Mouse (Mus musculus): ENCODE results near the gene Pcsk5. TPM values are rescaled to one million over a fixed set of nuclear protein-coding genes. Genes with fewer than 3 reads are reported as not detected.

Pcsk5 gene
- polyA plus RNA-seq, 1 experiment, result 32.8 TPM

GRCm38 (mm10) chr19:17774061-17774460, 63.4 kb downstream of the Pcsk5 start:
- H3K27me3 ChIP-seq (ENCODE audit: control insufficient read depth, insufficient read depth, low read length), result no peaks in the 10 kb centered on the region
- no peak overlapping the region for H3K4me3 ChIP-seq (ENCODE audit: low read depth, low read length)
- WGBS, result 71% methylated on average over 1 of the region's 1 CpGs
- no peak overlapping the region for H3K27ac ChIP-seq (ENCODE audit: insufficient read depth, low read depth, low read length)
- peaks cover 25% of the 10 kb centered on the region; the same call in 1 of the 2 replicates for H3K4me1 ChIP-seq (ENCODE audit: control insufficient read depth, insufficient read depth, insufficient read length, low read length)
- TF ChIP-seq CTCF (IDR thresholded peaks at IDR 0.05; ENCODE audit: extremely low read depth, insufficient read length, insufficient replicate concordance, low read depth, low read length), result no peak
- TF ChIP-seq POLR2A (IDR thresholded peaks at IDR 0.05; ENCODE audit: low read depth, low read length), result no peak
- H3K36me3 ChIP-seq (ENCODE audit: control insufficient read depth, insufficient read depth, low read length), result no peaks in the 10 kb centered on the region

GRCm38 (mm10) chr19:17769610-17770399, 67.6 kb downstream of the Pcsk5 start:
- Histone ChIP-seq H3K27me3 (ENCODE audit: control insufficient read depth, insufficient read depth, low read length) (no peaks in the 10 kb centered on the region), H3K27ac (ENCODE audit: insufficient read depth, low read depth, low read length) (no peak overlapping the region), H3K4me1 (ENCODE audit: control insufficient read depth, insufficient read depth, insufficient read length, low read length) (peaks cover 10% of the 10 kb centered on the region; the same call in 1 of the 2 replicates), H3K4me3 (ENCODE audit: low read depth, low read length) (no peak overlapping the region), H3K36me3 (ENCODE audit: control insufficient read depth, insufficient read depth, low read length) (no peaks in the 10 kb centered on the region; the same call in 1 of the 2 replicates)
- TF ChIP-seq POLR2A (IDR thresholded peaks at IDR 0.05; ENCODE audit: low read depth, low read length), result no peak
- peak; percentile 46; the same call in 1 of the 2 replicates for TF ChIP-seq CTCF (IDR thresholded peaks at IDR 0.05; ENCODE audit: extremely low read depth, insufficient read length, insufficient replicate concordance, low read depth, low read length)
- 54% methylated on average over 5 of the region's 5 CpGs for WGBS

- 81% methylated on average over 2 of the region's 2 CpGs for WGBS
- Histone ChIP-seq H3K4me1 (ENCODE audit: control insufficient read depth, insufficient read depth, insufficient read length, low read length) (peaks cover 3% of the 10 kb centered on the region; the same call in 1 of the 2 replicates), H3K27me3 (ENCODE audit: control insufficient read depth, insufficient read depth, low read length) (no peaks in the 10 kb centered on the region), H3K27ac (ENCODE audit: insufficient read depth, low read depth, low read length) (no peak overlapping the region), H3K4me3 (ENCODE audit: low read depth, low read length) (no peak overlapping the region), H3K36me3 (ENCODE audit: control insufficient read depth, insufficient read depth, low read length) (no peaks in the 10 kb centered on the region; the same call in 1 of the 2 replicates)
- TF ChIP-seq POLR2A (IDR thresholded peaks at IDR 0.05; ENCODE audit: low read depth, low read length) (no peak), CTCF (IDR thresholded peaks at IDR 0.05; ENCODE audit: extremely low read depth, insufficient read length, insufficient replicate concordance, low read depth, low read length) (no peak)
Measured at GRCm38 (mm10) chr19:17765001-17765400, 72.4 kb downstream of the Pcsk5 start.

GRCm38 (mm10) chr19:17762740-17763139, 74.7 kb downstream of the Pcsk5 start:
- Histone ChIP-seq H3K4me3 (ENCODE audit: low read depth, low read length) (no peak overlapping the region), H3K36me3 (ENCODE audit: control insufficient read depth, insufficient read depth, low read length) (no peaks in the 10 kb centered on the region; the same call in 1 of the 2 replicates), H3K27me3 (ENCODE audit: control insufficient read depth, insufficient read depth, low read length) (no peaks in the 10 kb centered on the region), H3K4me1 (ENCODE audit: control insufficient read depth, insufficient read depth, insufficient read length, low read length) (peaks cover 1% of the 10 kb centered on the region; the same call in 1 of the 2 replicates), H3K27ac (ENCODE audit: insufficient read depth, low read depth, low read length) (no peak overlapping the region)
- TF ChIP-seq CTCF (IDR thresholded peaks at IDR 0.05; ENCODE audit: extremely low read depth, insufficient read length, insufficient replicate concordance, low read depth, low read length) (no peak), POLR2A (IDR thresholded peaks at IDR 0.05; ENCODE audit: low read depth, low read length) (no peak)

GRCm38 (mm10) chr19:17761678-17762077, 75.8 kb downstream of the Pcsk5 start:
- TF ChIP-seq POLR2A (IDR thresholded peaks at IDR 0.05; ENCODE audit: low read depth, low read length) (no peak), CTCF (IDR thresholded peaks at IDR 0.05; ENCODE audit: extremely low read depth, insufficient read length, insufficient replicate concordance, low read depth, low read length) (no peak)
- no peak overlapping the region for H3K27ac ChIP-seq (ENCODE audit: insufficient read depth, low read depth, low read length)
- H3K36me3 ChIP-seq (ENCODE audit: control insufficient read depth, insufficient read depth, low read length), result no peaks in the 10 kb centered on the region; the same call in 1 of the 2 replicates
- no peaks in the 10 kb centered on the region for H3K27me3 ChIP-seq (ENCODE audit: control insufficient read depth, insufficient read depth, low read length)
- 66% methylated on average over 5 of the region's 5 CpGs for WGBS
- peaks cover 1% of the 10 kb centered on the region; the same call in 1 of the 2 replicates for H3K4me1 ChIP-seq (ENCODE audit: control insufficient read depth, insufficient read depth, insufficient read length, low read length)
- H3K4me3 ChIP-seq (ENCODE audit: low read depth, low read length), result no peak overlapping the region

- H3K36me3 ChIP-seq (ENCODE audit: control insufficient read depth, insufficient read depth, low read length), result peaks cover 12% of the 10 kb centered on the region
- no peaks in the 10 kb centered on the region for H3K4me1 ChIP-seq (ENCODE audit: control insufficient read depth, insufficient read depth, insufficient read length, low read length)
- 23% methylated on average over 3 of the region's 3 CpGs for WGBS
Measured at GRCm38 (mm10) chr19:17752841-17753240, 84.6 kb downstream of the Pcsk5 start.

GRCm38 (mm10) chr19:17748331-17748730, 89.1 kb downstream of the Pcsk5 start:
- WGBS, result 89% methylated on average over 3 of the region's 3 CpGs
- H3K27ac ChIP-seq (ENCODE audit: insufficient read depth, low read depth, low read length), result no peak overlapping the region
- H3K4me1 ChIP-seq (ENCODE audit: control insufficient read depth, insufficient read depth, insufficient read length, low read length), result peaks cover 14% of the 10 kb centered on the region
- peaks cover 14% of the 10 kb centered on the region for H3K36me3 ChIP-seq (ENCODE audit: control insufficient read depth, insufficient read depth, low read length)
- H3K27me3 ChIP-seq (ENCODE audit: control insufficient read depth, insufficient read depth, low read length), result no peaks in the 10 kb centered on the region
- H3K4me3 ChIP-seq (ENCODE audit: low read depth, low read length), result no peak overlapping the region
- TF ChIP-seq CTCF (IDR thresholded peaks at IDR 0.05; ENCODE audit: extremely low read depth, insufficient read length, insufficient replicate concordance, low read depth, low read length), result no peak
- TF ChIP-seq POLR2A (IDR thresholded peaks at IDR 0.05; ENCODE audit: low read depth, low read length), result no peak

More at GRCm38 (mm10) chr19:17752841-17753240, 84.6 kb downstream of the Pcsk5 start:
- Histone ChIP-seq H3K27me3 (ENCODE audit: control insufficient read depth, insufficient read depth, low read length) (no peaks in the 10 kb centered on the region), H3K27ac (ENCODE audit: insufficient read depth, low read depth, low read length) (no peak overlapping the region), H3K4me3 (ENCODE audit: low read depth, low read length) (no peak overlapping the region)
- no peak for TF ChIP-seq POLR2A (IDR thresholded peaks at IDR 0.05; ENCODE audit: low read depth, low read length)
- TF ChIP-seq CTCF (IDR thresholded peaks at IDR 0.05; ENCODE audit: extremely low read depth, insufficient read length, insufficient replicate concordance, low read depth, low read length), result no peak
